Mouse (Mus musculus) heart, adult 2 months (tissue): Measurements from ENCODE around the gene Lrp3.

Source experiments
- CTCF ChIP-seq: fragments of 200-600 bp; IDR thresholded peaks from 2 replicates; pipeline ENCODE4 v1.8.1; 2022; ENCODE audit warnings: antibody characterized with exemption, mild to moderate bottlenecking, moderate library complexity
- EP300 ChIP-seq: fragments of 200-500 bp; IDR thresholded peaks from 2 replicates; pipeline ENCODE4 v1.6.1; 2011; ENCODE audit warnings: low read depth, low read length, control low read depth; ENCODE audit not compliant: insufficient read depth
- POLR2A ChIP-seq: fragments of 200-500 bp; IDR thresholded peaks from 2 replicates; pipeline ENCODE4 v1.6.1; 2011; ENCODE audit warnings: mild to moderate bottlenecking, low read depth, low read length, control low read depth; ENCODE audit not compliant: insufficient read depth

DNA sequence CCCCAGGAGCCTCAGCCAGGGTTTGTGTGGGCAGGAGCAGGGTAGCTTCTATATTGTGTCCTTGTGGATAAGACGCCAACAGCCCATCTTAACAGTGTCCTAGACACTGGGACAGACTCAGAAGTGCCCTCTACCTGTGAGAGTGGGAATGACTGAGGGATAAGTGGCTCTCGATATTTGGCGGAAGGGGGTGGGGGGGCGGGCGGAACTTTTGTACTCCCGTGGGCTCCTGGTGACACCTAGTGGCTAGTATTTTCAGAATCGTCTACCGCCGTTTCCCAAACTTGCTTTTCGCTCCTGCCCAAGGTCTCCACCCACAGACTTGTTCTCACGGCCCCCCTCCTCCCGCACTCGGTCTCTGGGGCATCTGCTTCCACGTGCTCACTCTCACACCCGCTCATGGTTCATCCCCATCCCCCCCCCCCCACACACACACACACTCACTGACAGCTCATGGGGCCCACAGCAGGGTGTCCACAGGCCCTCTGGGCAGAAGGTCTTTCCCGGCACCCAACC is 43.4 kb downstream of the Lrp3 start:
- TF ChIP-seq POLR2A (no peak), CTCF (peak; percentile 75), EP300 (peak; percentile 55; the same call in 1 of the 2 replicates)
